In genomic region chr6:94543902-94544840, GRCm38 (mm10) we compare ENCODE assay signal across 9 mouse cellular contexts. TPM values are rescaled to one million over a fixed set of nuclear protein-coding genes. Genes with fewer than 3 reads are reported as not detected.
DNase-seq lines count a peak whose midpoint lies in the region; ATAC-seq and TF ChIP-seq lines count a peak whose summit lies in the region.
"Had no signal": no experiment of that assay in that cellular context is flagged by ENCODE, and none has a peak within 500 bp of the region (broad histone marks: within the 10 kb centered on the region; RNA-seq: fewer than 3 reads in every experiment).

No protein-coding gene starts in this region.

- no peaks in the 10 kb centered on the region for H3K79me2 ChIP-seq in liver, adult 2 months (ENCODE audit: control insufficient read depth, insufficient read depth, low read length)

- no peak overlapping the region for H3K4me3 ChIP-seq in liver, adult 2 months (ENCODE audit: insufficient read depth, low read depth, low read length)
- no peak overlapping the region for H3K4me3 ChIP-seq in liver, embryonic 11.5 days (ENCODE audit: low read depth, low read length)
- no peak overlapping the region for H3K4me3 ChIP-seq in forebrain, embryonic 11.5 days (ENCODE audit: low read depth, low read length)
- H3K4me3 ChIP-seq in neural tube, embryonic 11.5 days (ENCODE audit: low read depth, low read length), result no peak overlapping the region
- H3K4me3 ChIP-seq: megakaryocyte, embryonic 14.5 days had no signal

- no peaks in the 10 kb centered on the region for H3K9me3 ChIP-seq in liver, embryonic 11.5 days (ENCODE audit: control insufficient read depth, low read length)
- no peaks in the 10 kb centered on the region for H3K9me3 ChIP-seq in forebrain, embryonic 11.5 days (ENCODE audit: control insufficient read depth, low read length)
- no peaks in the 10 kb centered on the region for H3K9me3 ChIP-seq in neural tube, embryonic 11.5 days (ENCODE audit: control insufficient read depth, low read length)
- H3K9me3 ChIP-seq: megakaryocyte, embryonic 14.5 days had no signal

- no peak overlapping the region for H3K9ac ChIP-seq in liver, adult 2 months (ENCODE audit: low read depth, low read length)
- H3K9ac ChIP-seq in liver, embryonic 11.5 days (ENCODE audit: low read depth, low read length), result no peak overlapping the region
- H3K9ac ChIP-seq in forebrain, embryonic 11.5 days (ENCODE audit: low read length), result no peak overlapping the region
- no peak overlapping the region for H3K9ac ChIP-seq in neural tube, embryonic 11.5 days (ENCODE audit: low read length)

- TF ChIP-seq CTCF in liver, adult 2 months (IDR thresholded peaks at IDR 0.05; ENCODE audit: low read depth, low read length), result peak; percentile 45; the same call in 1 of the 2 replicates

- H3K36me3 ChIP-seq in liver, adult 2 months (ENCODE audit: control insufficient read depth, insufficient read depth, low read length), result no peaks in the 10 kb centered on the region
- H3K36me3 ChIP-seq in liver, embryonic 11.5 days (ENCODE audit: control insufficient read depth, insufficient read depth, low read length), result no peaks in the 10 kb centered on the region
- no peaks in the 10 kb centered on the region for H3K36me3 ChIP-seq in forebrain, embryonic 11.5 days (ENCODE audit: control insufficient read depth, insufficient read depth, low read length)
- H3K36me3 ChIP-seq in neural tube, embryonic 11.5 days (ENCODE audit: control insufficient read depth, insufficient read depth, low read length), result no peaks in the 10 kb centered on the region

- WGBS in liver, adult 2 months, result 60% methylated on average over 5 of the region's 5 CpGs
- WGBS in liver, embryonic 11.5 days, result 59% methylated on average over 5 of the region's 5 CpGs
- WGBS in forebrain, embryonic 11.5 days, result 49% methylated on average over 5 of the region's 5 CpGs
- 42% methylated on average over 5 of the region's 5 CpGs for WGBS in neural tube, embryonic 11.5 days

- peaks cover 5% of the 10 kb centered on the region; the same call in 1 of the 2 replicates for H3K4me1 ChIP-seq in liver, adult 2 months (ENCODE audit: control insufficient read depth, insufficient read depth, low read length)
- no peaks in the 10 kb centered on the region for H3K4me1 ChIP-seq in liver, embryonic 11.5 days (replicated peaks; ENCODE audit: control insufficient read depth, insufficient read depth, low read length)
- peaks cover 8% of the 10 kb centered on the region; the same call in 1 of the 2 replicates for H3K4me1 ChIP-seq in forebrain, embryonic 11.5 days (replicated peaks; ENCODE audit: control insufficient read depth, insufficient read depth, low read length)
- H3K4me1 ChIP-seq in neural tube, embryonic 11.5 days (ENCODE audit: control insufficient read depth, insufficient read depth, low read length), result no peaks in the 10 kb centered on the region

- no peak overlapping the region for H3K4me2 ChIP-seq in liver, embryonic 11.5 days
- H3K4me2 ChIP-seq in forebrain, embryonic 11.5 days (ENCODE audit: low read depth, low read length, severe bottlenecking), result no peak overlapping the region
- H3K4me2 ChIP-seq in neural tube, embryonic 11.5 days (ENCODE audit: low read depth), result no peak overlapping the region

- TF ChIP-seq POLR2A in liver, adult 2 months (IDR thresholded peaks at IDR 0.05; ENCODE audit: extremely low read depth, insufficient read depth, low read length), result no peak

- no peak overlapping the region for H3K27ac ChIP-seq in liver, adult 2 months (replicated peaks; ENCODE audit: insufficient read depth, low read depth, low read length)
- no peak overlapping the region for H3K27ac ChIP-seq in liver, embryonic 11.5 days (ENCODE audit: low read depth, low read length)
- H3K27ac ChIP-seq in forebrain, embryonic 11.5 days (ENCODE audit: low read depth, low read length), result no peak overlapping the region
- no peak overlapping the region for H3K27ac ChIP-seq in neural tube, embryonic 11.5 days (ENCODE audit: low read depth, low read length)

- DNase-seq in liver, adult 2 months (ENCODE audit: extremely low read depth, low read depth, low spot score), result peak; percentile 54
- DNase-seq in liver, embryonic 11.5 days (ENCODE audit: low spot score), result no peak
- DNase-seq in c-Kit-positive CD71-negative TER-119-negative erythroid progenitor cells, embryonic 14.5 days (ENCODE audit: low read depth), result peak; percentile 8
- no peak for DNase-seq in forebrain, embryonic 11.5 days (ENCODE audit: low spot score)
- peak; percentile 46 for DNase-seq in hindlimb bud, embryonic 11.5 days (ENCODE audit: extremely low spot score, low read depth, low spot score)
- DNase-seq in left cerebral cortex, postnatal 36 days (ENCODE audit: low spot score in 2 of 2), result peak; percentile 20 to 36
- peak; percentile 56 for DNase-seq in neural tube, embryonic 11.5 days (ENCODE audit: low spot score)

- no peak for ATAC-seq in liver, embryonic 11.5 days (replicated peaks; ENCODE audit: low FRiP score)
- peak; percentile 56; the same call in 1 of the 2 replicates for ATAC-seq in forebrain, embryonic 11.5 days (replicated peaks; ENCODE audit: low FRiP score)
- ATAC-seq in neural tube, embryonic 11.5 days (ENCODE audit: insufficient read depth, low FRiP score, low TSS enrichment), result no peak; the same call in 1 of the 2 replicates
- no peak for ATAC-seq in monocyte, adult 5-6 weeks (replicated peaks; ENCODE audit: insufficient number of reproducible peaks, low FRiP score, low TSS enrichment, poor library complexity, severe bottlenecking)

- H3K27me3 ChIP-seq in liver, adult 2 months (ENCODE audit: control insufficient read depth, insufficient read depth, low read length), result no peaks in the 10 kb centered on the region
- no peaks in the 10 kb centered on the region for H3K27me3 ChIP-seq in liver, embryonic 11.5 days (replicated peaks; ENCODE audit: control insufficient read depth, insufficient read depth, low read length)
- H3K27me3 ChIP-seq in forebrain, embryonic 11.5 days (ENCODE audit: control insufficient read depth, insufficient read depth, low read length), result no peaks in the 10 kb centered on the region
- H3K27me3 ChIP-seq in neural tube, embryonic 11.5 days (ENCODE audit: control insufficient read depth, insufficient read depth, low read length), result no peaks in the 10 kb centered on the region
- H3K27me3 ChIP-seq: megakaryocyte, embryonic 14.5 days had no signal

- intact Hi-C loops in left cerebral cortex, postnatal 36 days (cut with DNase I), result loop anchor here (2.0 to 5.0 kb wide), 3 partner anchors 78 to 443 kb away; no protein-coding TSS in a partner anchor

RNA-seq across cellular contexts. Expression of gene Slc25a26, which starts 44.0 kb away (rescaled TPM):
- total RNA-seq in liver, adult 2 months (2014; rRNA removed), result 5.7 and 6.5 TPM in 2 replicates
- 7.9 and 9.7 TPM in 2 replicates for polyA plus RNA-seq in liver, adult 2 months (2012; rRNA removed)
- polyA plus RNA-seq in liver, embryonic 11.5 days (2014; fragmentation: Nextera tagmentation; extraction: Ambion mirVana), result 6.4 and 8.2 TPM in 2 replicates
- polyA plus RNA-seq in forebrain, embryonic 11.5 days (2014; fragmentation: Nextera tagmentation; extraction: Ambion mirVana), result 7.0 and 7.4 TPM in 2 replicates
- 10 to 100 TPM; 16.9 to 18.4 TPM for total RNA-seq in left cerebral cortex, postnatal 36 days (2021)
- polyA plus RNA-seq in neural tube, embryonic 11.5 days (2014; fragmentation: Nextera tagmentation; extraction: Ambion mirVana), result 7.6 and 8.2 TPM in 2 replicates
- 1.6 to 4.7 TPM (median 4.1 TPM) in 3 replicates for total RNA-seq in monocyte, adult 5-6 weeks (2017)

Comparison
In these comparisons a context has a peak if more than half of its experiments do, and no peak if none do; other contexts are left out.
1. DNase-seq: peak in liver, adult 2 months (single experiment), c-Kit-positive CD71-negative TER-119-negative erythroid progenitor cells, embryonic 14.5 days (single experiment), hindlimb bud, embryonic 11.5 days (single experiment), left cerebral cortex, postnatal 36 days (2 of 2) and neural tube, embryonic 11.5 days (single experiment); none in liver, embryonic 11.5 days (single experiment) and forebrain, embryonic 11.5 days (single experiment).